Mouse (Mus musculus) heart, adult 11 months (tissue): Measurements from ENCODE around the gene Stag1.

Source experiments
- DNase-seq: peaks from one replicate; pipeline ENCODE4 v3.0.0; 2022

Gene Stag1

GRCm38 (mm10) chr9:100969461-100969860, 371.9 kb downstream of the Stag1 start:
- DNase-seq: no peak

GRCm38 (mm10) chr9:100978666-100979065, 381.1 kb downstream of the Stag1 start:
- peak; percentile 58 for DNase-seq

GRCm38 (mm10) chr9:100979260-100979659, 381.7 kb downstream of the Stag1 start:
- DNase-seq: peak; percentile 91

- peak; percentile 70 for DNase-seq
These were observed 385.2 kb downstream of the Stag1 start for GRCm38 (mm10) chr9:100982786-100983185.

- peak; percentile 72 for DNase-seq
These were observed 387.0 kb downstream of the Stag1 start for GRCm38 (mm10) chr9:100984381-100985310.

GRCm38 (mm10) chr9:100987006-100987405, 389.4 kb downstream of the Stag1 start:
- peak; percentile 79 for DNase-seq

- no peak for DNase-seq
These were observed 390.3 kb downstream of the Stag1 start for GRCm38 (mm10) chr9:100987850-100988249.

- peak; percentile 41 for DNase-seq
These were observed 393.0 kb downstream of the Stag1 start for GRCm38 (mm10) chr9:100990609-100991008.

GRCm38 (mm10) chr9:100991321-100991720, 393.7 kb downstream of the Stag1 start:
- DNase-seq: no peak

- no peak for DNase-seq
These were observed 394.6 kb downstream of the Stag1 start for GRCm38 (mm10) chr9:100992191-100992590.

- no peak for DNase-seq
These were observed 396.3 kb downstream of the Stag1 start for GRCm38 (mm10) chr9:100993937-100994336.

- no peak for DNase-seq
These were observed 399.5 kb downstream of the Stag1 start for GRCm38 (mm10) chr9:100997138-100997537.

- DNase-seq: no peak
These were observed 404.5 kb downstream of the Stag1 start for GRCm38 (mm10) chr9:101002053-101002452.

- no peak for DNase-seq
These were observed 405.2 kb downstream of the Stag1 start for GRCm38 (mm10) chr9:101002841-101003240.

- no peak for DNase-seq
These were observed 405.7 kb downstream of the Stag1 start for GRCm38 (mm10) chr9:101003302-101003701.

- DNase-seq: no peak
These were observed 408.3 kb downstream of the Stag1 start for GRCm38 (mm10) chr9:101005866-101006265.
